Mouse (Mus musculus) heart, embryonic 15.5 days (tissue): ENCODE results near the gene Cep83. TPM values are rescaled to one million over a fixed set of nuclear protein-coding genes. Genes with fewer than 3 reads are reported as not detected.
A peak's percentile ranks its signal among the peaks of the same experiment; 100 is the strongest.

Source experiments
- ATAC-seq: fragments of 200-750 bp; cut with Nextera tagmentation; replicated peaks from 2 replicates; pipeline ENCODE4 v1.8.0; 2017; ENCODE audit warnings: low read depth, moderate TSS enrichment; ENCODE audit not compliant: insufficient number of reproducible peaks, insufficient read depth, low FRiP score
- H3K27ac ChIP-seq: fragments of 300-500 bp; sonication (generic); 2 replicates; pipeline ENCODE4 v1.5.1; 2015; ENCODE audit warnings: mild to moderate bottlenecking, inconsistent platforms
- H3K27me3 ChIP-seq: fragments of 300-500 bp; sonication (generic); 2 replicates; pipeline ENCODE4 v1.6.1; 2015; ENCODE audit warnings: inconsistent platforms
- H3K36me3 ChIP-seq: fragments of 300-500 bp; sonication (generic); 2 replicates; pipeline ENCODE4 v1.6.1; 2015; ENCODE audit warnings: mild to moderate bottlenecking, inconsistent platforms
- H3K4me1 ChIP-seq: fragments of 300-500 bp; sonication (generic); replicated peaks from 2 replicates; pipeline ENCODE4 v1.6.1; 2015; ENCODE audit warnings: inconsistent platforms
- H3K4me2 ChIP-seq: fragments of 300-500 bp; sonication (generic); 2 replicates; pipeline ENCODE4 v1.6.1; 2015; ENCODE audit warnings: inconsistent platforms, mild to moderate bottlenecking, moderate library complexity
- H3K4me3 ChIP-seq: fragments of 300-500 bp; sonication (generic); 2 replicates; pipeline ENCODE4 v1.5.1; 2015; ENCODE audit warnings: mild to moderate bottlenecking, inconsistent platforms
- H3K9ac ChIP-seq: fragments of 300-500 bp; sonication (generic); 2 replicates; pipeline ENCODE4 v1.6.1; 2015; ENCODE audit warnings: mild to moderate bottlenecking, inconsistent platforms
- H3K9me3 ChIP-seq: fragments of 300-500 bp; sonication (generic); replicated peaks from 2 replicates; pipeline ENCODE4 v1.6.1; 2016; ENCODE audit warnings: inconsistent platforms
- WGBS: fragments of 180-500 bp; shearing (Covaris S2); methylation state at CpG from one replicate; pipeline ENCODE4 v1.1.7; 2015; ENCODE audit warnings: mixed read lengths; 5-methylcytosine and 5-hydroxymethylcytosine counted together
- polyA plus RNA-seq: library from polyadenylated mRNA; unstranded; fragments of >200 nt; fragmentation: Nextera tagmentation; extraction: Ambion mirVana; gene quantifications from 2 replicates; pipeline ENCODE4 v1.2.1, GENCODE M21; 2015

The Cep83 gene
- polyA plus RNA-seq, 1 experiment from 2014 or later: 16.3 TPM

DNA sequence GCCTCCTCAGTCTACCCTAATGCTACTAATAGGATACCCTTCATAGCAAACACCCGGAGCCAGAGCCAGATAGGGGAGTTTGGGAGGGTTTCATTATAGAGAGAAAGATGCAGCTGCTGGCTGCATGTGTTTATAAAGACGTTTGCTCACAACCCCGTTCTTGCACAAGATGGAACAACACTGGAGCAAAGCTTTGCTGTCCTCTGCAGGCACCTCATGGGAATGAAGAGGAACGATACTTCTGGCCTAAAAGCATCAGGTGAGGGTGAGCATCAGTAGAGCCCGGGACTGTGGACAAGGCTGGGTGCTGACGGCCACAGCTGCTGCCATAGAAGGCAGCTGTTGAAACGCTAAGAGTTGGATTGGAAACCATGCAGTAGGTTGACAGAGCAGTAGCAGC lies 118.9 kb downstream of the Cep83 start:
- Histone ChIP-seq H3K4me2 (no peak overlapping the region), H3K9ac (no peak overlapping the region), H3K4me1 (peaks cover 11% of the 10 kb centered on the region; the same call in 1 of the 2 replicates), H3K36me3 (no peaks in the 10 kb centered on the region), H3K9me3 (no peaks in the 10 kb centered on the region), H3K4me3 (no peak overlapping the region), H3K27me3 (no peaks in the 10 kb centered on the region), H3K27ac (no peak overlapping the region)
- ATAC-seq: no peak
- WGBS: 61% methylated on average over 7 of the region's 7 CpGs

DNA sequence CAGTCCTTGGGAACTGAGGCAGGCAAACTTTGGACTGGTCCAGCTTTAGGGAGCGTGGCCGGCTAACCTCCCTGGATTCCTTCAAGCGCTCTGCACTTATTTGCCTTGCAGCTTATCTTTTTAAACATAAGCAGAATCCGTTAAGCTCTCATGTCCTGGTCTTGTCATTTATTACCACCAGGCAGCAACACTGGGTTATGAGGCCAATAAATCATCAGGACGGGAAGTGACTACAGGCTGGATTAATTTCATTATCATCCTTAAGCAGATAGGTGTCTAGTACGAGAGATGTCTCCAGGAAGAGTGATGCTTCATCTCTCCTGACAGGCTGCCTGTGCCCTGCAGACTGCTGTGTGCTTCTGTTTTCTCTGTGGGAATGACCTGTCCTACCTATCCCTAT lies 119.8 kb downstream of the Cep83 start:
- no peaks in the 10 kb centered on the region for H3K36me3 ChIP-seq
- H3K4me2 ChIP-seq: no peak overlapping the region
- no peaks in the 10 kb centered on the region for H3K9me3 ChIP-seq
- H3K4me1 ChIP-seq: peaks cover 11% of the 10 kb centered on the region; the same call in 1 of the 2 replicates
- H3K27ac ChIP-seq: no peak overlapping the region
- ATAC-seq: no peak
- no peaks in the 10 kb centered on the region for H3K27me3 ChIP-seq
- no peak overlapping the region for H3K4me3 ChIP-seq
- no peak overlapping the region for H3K9ac ChIP-seq
- 61% methylated on average over 6 of the region's 6 CpGs for WGBS

DNA sequence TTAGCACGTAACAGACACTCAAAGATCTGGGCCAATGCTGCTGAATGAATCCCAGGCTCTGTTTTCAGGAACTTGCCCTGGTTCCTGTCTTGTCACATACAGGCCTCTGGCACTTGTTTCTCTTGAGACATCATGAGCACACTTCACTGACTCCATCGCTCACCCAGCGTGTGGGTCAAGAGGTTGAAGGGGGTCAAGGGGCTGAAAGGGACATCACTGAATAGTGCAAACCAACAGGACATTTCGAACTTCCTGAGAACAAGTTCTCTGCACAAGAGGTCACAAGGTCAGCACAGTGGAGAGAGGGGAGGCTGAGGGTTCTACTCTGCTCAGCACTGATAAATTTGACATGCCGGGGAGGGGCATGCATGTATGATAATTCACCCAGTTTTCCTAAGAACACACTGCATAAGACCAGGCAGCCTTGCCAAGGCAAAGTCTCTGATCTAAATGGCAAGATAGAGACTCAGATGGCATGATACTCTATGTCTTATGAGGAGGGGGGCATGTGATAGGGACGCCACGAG lies 121.6 kb downstream of the Cep83 start:
- Histone ChIP-seq H3K36me3 (no peaks in the 10 kb centered on the region), H3K9me3 (no peaks in the 10 kb centered on the region), H3K4me1 (no peaks in the 10 kb centered on the region), H3K4me3 (no peak overlapping the region), H3K27ac (no peak overlapping the region), H3K9ac (no peak overlapping the region), H3K27me3 (no peaks in the 10 kb centered on the region), H3K4me2 (no peak overlapping the region)
- WGBS: 55% methylated on average over 7 of the region's 7 CpGs
- no peak for ATAC-seq

DNA sequence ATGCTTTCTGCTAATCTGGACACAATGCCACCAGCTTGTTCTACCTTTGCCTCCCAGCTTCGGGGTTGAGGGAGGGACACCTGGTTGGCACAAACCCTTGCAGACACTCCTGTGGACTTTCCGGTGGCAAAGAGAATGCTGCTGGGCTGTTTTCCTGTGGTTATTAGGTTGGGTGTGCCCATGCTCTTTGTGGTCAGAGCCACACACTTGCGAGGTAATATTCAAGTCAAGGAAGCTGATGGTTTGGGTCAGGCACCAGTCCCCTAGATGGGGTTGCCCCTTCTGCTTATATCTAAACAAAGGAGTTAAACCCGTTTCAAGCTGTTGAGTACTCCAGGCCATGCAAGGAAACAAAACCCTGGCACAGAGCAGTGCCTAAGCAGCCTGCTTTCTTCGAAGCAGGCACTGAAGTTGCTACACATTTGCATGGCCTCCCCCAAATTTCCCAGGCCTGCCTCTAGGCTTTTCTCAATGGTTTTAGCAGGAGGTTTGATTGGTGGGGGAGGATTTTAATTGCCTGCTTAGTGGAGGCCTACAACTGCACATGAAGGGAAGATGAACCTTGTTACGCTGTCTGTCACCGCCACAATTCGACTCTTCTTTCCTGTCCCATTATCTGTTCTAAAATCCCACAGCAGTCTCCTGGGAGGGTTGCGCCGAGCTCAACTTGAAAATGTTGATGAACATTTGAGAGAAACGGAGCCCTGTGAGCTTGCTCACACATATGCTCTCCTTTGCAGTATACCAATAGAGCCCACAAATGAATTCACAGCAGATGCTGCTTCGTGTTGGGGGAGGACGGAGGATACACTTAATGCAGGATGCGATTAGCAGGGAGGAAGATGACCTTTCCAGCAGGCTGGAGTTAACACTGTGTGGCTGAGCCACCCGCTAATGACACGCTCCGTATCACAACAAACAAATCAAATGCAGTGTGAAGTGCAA lies 123.7 kb downstream of the Cep83 start:
- Histone ChIP-seq H3K36me3 (no peaks in the 10 kb centered on the region), H3K4me2 (no peak overlapping the region), H3K9ac (no peak overlapping the region), H3K27me3 (no peaks in the 10 kb centered on the region), H3K4me1 (no peaks in the 10 kb centered on the region), H3K4me3 (no peak overlapping the region), H3K27ac (no peak overlapping the region), H3K9me3 (no peaks in the 10 kb centered on the region)
- 71% methylated on average over 17 of the region's 17 CpGs for WGBS
- no peak for ATAC-seq

GRCm38 (mm10) chr10:94818127-94818526 lies 129.7 kb downstream of the Cep83 start:
- H3K27me3 ChIP-seq: no peaks in the 10 kb centered on the region
- 87% methylated on average over 3 of the region's 3 CpGs for WGBS
- no peak for ATAC-seq

GRCm38 (mm10) chr10:94818781-94819665 lies 130.6 kb downstream of the Cep83 start:
- Histone ChIP-seq H3K4me3 (no peak overlapping the region), H3K27ac (no peak overlapping the region), H3K36me3 (no peaks in the 10 kb centered on the region), H3K4me1 (peaks cover 17% of the 10 kb centered on the region), H3K27me3 (no peaks in the 10 kb centered on the region), H3K9ac (0 out of 2 replicates have a peak overlapping the region, but pooled peaks have one; percentile 16), H3K9me3 (no peaks in the 10 kb centered on the region), H3K4me2 (peak overlapping the region; percentile 31)
- ATAC-seq: no peak; the same call in 1 of the 2 replicates
- 58% methylated on average over 17 of the region's 17 CpGs for WGBS

More at GRCm38 (mm10) chr10:94818127-94818526, 129.7 kb downstream of the Cep83 start:
- Histone ChIP-seq H3K4me3 (no peak overlapping the region), H3K4me1 (peaks cover 13% of the 10 kb centered on the region), H3K9ac (no peak overlapping the region), H3K9me3 (no peaks in the 10 kb centered on the region), H3K27ac (no peak overlapping the region), H3K4me2 (no peak overlapping the region), H3K36me3 (no peaks in the 10 kb centered on the region)

DNA sequence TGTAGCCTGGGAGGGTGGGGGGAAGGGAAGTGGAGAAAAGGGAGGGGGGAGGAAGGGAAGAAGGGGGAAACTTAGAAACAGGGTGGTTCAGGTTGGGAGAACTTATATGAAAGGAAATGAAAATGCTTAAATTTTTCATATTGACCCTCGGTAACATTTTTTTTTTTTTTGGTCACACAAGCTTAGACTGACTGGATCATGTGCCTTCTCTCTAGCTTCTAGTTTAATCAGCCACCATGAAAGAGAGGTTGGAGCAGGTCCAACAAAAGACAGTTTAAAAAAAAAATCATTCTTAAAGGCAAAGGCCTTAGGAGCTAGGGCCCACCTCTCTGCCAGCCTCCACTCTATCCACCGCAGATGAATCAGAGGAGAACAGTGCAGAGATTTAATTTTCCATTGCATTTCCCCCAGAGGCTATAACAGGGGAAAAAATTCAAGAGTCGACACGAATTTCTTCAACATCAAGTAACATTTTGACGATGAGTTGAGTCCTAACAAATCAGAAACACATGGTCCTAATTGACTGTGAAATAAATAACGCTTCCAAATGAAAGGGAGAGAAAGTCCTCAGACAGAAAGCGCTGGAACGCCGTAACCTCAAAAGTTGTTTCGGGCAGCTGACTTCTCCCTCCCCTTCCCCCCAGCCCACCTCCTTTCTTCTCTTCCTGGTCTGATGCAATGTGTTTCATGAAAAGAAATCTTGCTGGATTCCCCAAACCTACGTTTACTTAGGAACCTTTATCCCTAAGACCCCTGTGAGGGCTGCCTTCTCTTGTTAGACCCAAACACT lies 135.7 kb downstream of the Cep83 start:
- no peak overlapping the region for H3K9ac ChIP-seq
- 0 out of 2 replicates have a peak, but pooled peaks have one; percentile 16 for ATAC-seq

DNA sequence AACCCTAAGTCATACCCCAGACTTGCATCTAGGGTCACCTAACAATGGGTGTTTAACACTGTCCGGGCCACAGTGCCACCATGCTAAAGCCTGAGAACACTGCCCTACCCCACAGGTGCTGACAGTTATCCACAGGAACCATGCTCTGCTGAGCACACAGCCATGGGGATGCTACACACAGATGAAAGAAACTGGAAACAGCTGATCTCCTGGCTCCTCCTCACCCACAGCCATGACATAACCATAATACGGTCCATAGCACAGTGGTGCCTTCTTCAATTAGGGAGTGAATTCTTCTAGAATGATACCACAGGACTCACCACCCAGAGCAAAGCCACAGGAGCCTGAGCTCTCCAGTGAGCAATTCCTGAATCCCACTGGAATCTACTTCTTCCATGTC lies 137.5 kb downstream of the Cep83 start:
- H3K4me3 ChIP-seq: no peak overlapping the region
- 89% methylated on average over 2 of the region's 2 CpGs for WGBS
- no peaks in the 10 kb centered on the region for H3K9me3 ChIP-seq
- no peak overlapping the region for H3K4me2 ChIP-seq
- peaks cover 41% of the 10 kb centered on the region for H3K4me1 ChIP-seq
- H3K36me3 ChIP-seq: no peaks in the 10 kb centered on the region
- H3K27me3 ChIP-seq: no peaks in the 10 kb centered on the region
- no peak overlapping the region for H3K27ac ChIP-seq
- ATAC-seq: no peak
- no peak overlapping the region for H3K9ac ChIP-seq

More for the DNA sequence above, 135.7 kb downstream of the Cep83 start:
- H3K27ac ChIP-seq: peak overlapping the region; percentile 31; the same call in 1 of the 2 replicates
- H3K4me2 ChIP-seq: no peak overlapping the region
- no peaks in the 10 kb centered on the region for H3K27me3 ChIP-seq
- H3K4me3 ChIP-seq: no peak overlapping the region
- 67% methylated on average over 11 of the region's 11 CpGs for WGBS
- H3K36me3 ChIP-seq: no peaks in the 10 kb centered on the region
- H3K9me3 ChIP-seq: no peaks in the 10 kb centered on the region
- peaks cover 30% of the 10 kb centered on the region for H3K4me1 ChIP-seq

DNA sequence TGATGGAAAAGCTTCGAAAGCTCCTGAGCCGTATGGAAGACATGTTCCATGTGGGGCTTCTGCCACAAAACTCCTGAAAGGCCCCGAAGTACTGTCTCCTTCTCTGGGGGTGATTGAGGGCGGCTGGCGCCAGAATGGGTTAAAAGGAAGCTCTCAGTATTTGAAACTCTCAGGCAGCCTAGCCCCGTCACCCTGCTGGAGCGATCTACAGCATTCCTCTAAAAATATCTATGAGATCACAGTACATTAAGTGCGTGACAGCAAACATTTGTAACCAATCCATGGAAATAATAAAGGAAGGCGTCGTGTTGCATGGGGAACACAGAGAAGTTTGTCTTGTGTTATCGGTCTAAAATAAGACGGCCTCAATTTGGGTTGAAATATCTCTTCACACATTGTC lies 138.0 kb downstream of the Cep83 start:
- 64% methylated on average over 12 of the region's 12 CpGs for WGBS
- H3K27ac ChIP-seq: no peak overlapping the region
- H3K27me3 ChIP-seq: no peaks in the 10 kb centered on the region
- H3K9ac ChIP-seq: no peak overlapping the region
- H3K4me1 ChIP-seq: peaks cover 44% of the 10 kb centered on the region
- H3K4me2 ChIP-seq: no peak overlapping the region
- no peak overlapping the region for H3K4me3 ChIP-seq
- no peak for ATAC-seq
- H3K36me3 ChIP-seq: no peaks in the 10 kb centered on the region
- no peaks in the 10 kb centered on the region for H3K9me3 ChIP-seq

GRCm38 (mm10) chr10:94827325-94827724 lies 138.9 kb downstream of the Cep83 start:
- WGBS: 79% methylated on average over 10 of the region's 10 CpGs
- H3K27me3 ChIP-seq: no peaks in the 10 kb centered on the region
- no peak overlapping the region for H3K9ac ChIP-seq
- H3K4me1 ChIP-seq: peaks cover 46% of the 10 kb centered on the region
- no peaks in the 10 kb centered on the region for H3K9me3 ChIP-seq
- H3K27ac ChIP-seq: no peak overlapping the region
- ATAC-seq: no peak
- no peaks in the 10 kb centered on the region for H3K36me3 ChIP-seq
- H3K4me3 ChIP-seq: no peak overlapping the region
- no peak overlapping the region for H3K4me2 ChIP-seq
